Mouse (Mus musculus) midbrain, postnatal 0 days (tissue): ENCODE measurements around the gene Prr14. TPM values are rescaled to one million over a fixed set of nuclear protein-coding genes. Genes with fewer than 3 reads are reported as not detected.

Experiments
- ATAC-seq: fragments of 200-750 bp; cut with Nextera tagmentation; 2 replicates; pipeline ENCODE4 v1.8.0; 2017; ENCODE audit warnings: moderate number of reproducible peaks, mild to moderate bottlenecking, moderate TSS enrichment, moderate library complexity; ENCODE audit not compliant: low FRiP score
- DNase-seq: peaks from one replicate; pipeline ENCODE4 v3.0.0-alpha.2; 2015; ENCODE audit warnings: low spot score
- H3K27ac ChIP-seq: fragments of 300-500 bp; sonication (generic); 2 replicates; pipeline ENCODE4 v1.5.1; 2014; ENCODE audit warnings: low read depth, mild to moderate bottlenecking, low read length, mixed read lengths
- H3K27me3 ChIP-seq: fragments of 300-500 bp; sonication (generic); 2 replicates; pipeline ENCODE4 v1.6.1; 2014; ENCODE audit warnings: low read length, control low read depth, mixed read lengths; ENCODE audit not compliant: insufficient read depth
- H3K36me3 ChIP-seq: fragments of 300-500 bp; sonication (generic); 2 replicates; pipeline ENCODE4 v1.6.1; 2014; ENCODE audit warnings: low read length, control low read depth, mixed read lengths; ENCODE audit not compliant: insufficient read depth
- H3K4me1 ChIP-seq: fragments of 300-500 bp; sonication (generic); 2 replicates; pipeline ENCODE4 v1.6.1; 2014; ENCODE audit warnings: mild to moderate bottlenecking, control low read depth, antibody characterized with exemption, low read length, mixed read lengths; ENCODE audit not compliant: insufficient read depth
- H3K4me2 ChIP-seq: fragments of 300-500 bp; sonication (generic); 2 replicates; pipeline ENCODE4 v1.6.1; 2014; ENCODE audit warnings: low read depth, mild to moderate bottlenecking, low read length, mixed read lengths; ENCODE audit not compliant: poor library complexity, severe bottlenecking
- H3K4me3 ChIP-seq: fragments of 300-500 bp; sonication (generic); 2 replicates; pipeline ENCODE4 v1.5.1; 2014; ENCODE audit warnings: low read depth, mild to moderate bottlenecking, low read length, moderate library complexity
- H3K9ac ChIP-seq: fragments of 300-500 bp; sonication (generic); replicated peaks from 2 replicates; pipeline ENCODE4 v1.6.1; 2014; ENCODE audit warnings: mild to moderate bottlenecking, low read length, moderate library complexity, mixed read lengths; ENCODE audit not compliant: poor library complexity, severe bottlenecking
- H3K9me3 ChIP-seq: fragments of 300-500 bp; sonication (generic); 2 replicates; pipeline ENCODE4 v1.6.1; 2016; ENCODE audit warnings: low read length, control low read depth
- CTCF ChIP-seq: IDR thresholded peaks from 2 replicates; pipeline ENCODE4 v1.5.1; 2016; ENCODE audit warnings: antibody characterized with exemption, mild to moderate bottlenecking
- WGBS: fragments of 180-500 bp; shearing (Covaris S2); extraction: QIAGEN DNeasy Blood & Tissue Kit; methylation state at CpG from one replicate; pipeline ENCODE4 v1.1.7; 2014; 5-methylcytosine and 5-hydroxymethylcytosine counted together
- polyA plus RNA-seq: library from polyadenylated mRNA; unstranded; fragments of >200 nt; fragmentation: Nextera tagmentation; extraction: Ambion mirVana; gene quantifications from 2 replicates; pipeline ENCODE4 v1.2.1, GENCODE M21; 2015
- total RNA-seq: library from RNA; depleted of rRNA; stranded (reverse); fragments of >200 nt; gene quantifications from 2 replicates; pipeline ENCODE4 v1.2.3, GENCODE M21; 2014

Gene Prr14
- total and polyA plus RNA-seq, 2 experiments from 2014 or later: 28.2 to 38.7 TPM

- TF ChIP-seq CTCF: no peak
Observed at GRCm38 (mm10) chr7:127474378-127475070, 15.1 kb downstream of the Prr14 start.

GRCm38 (mm10) chr7:127475186-127475740, 15.9 kb downstream of the Prr14 start:
- H3K4me2 ChIP-seq: no peak overlapping the region
- 94% methylated on average over 11 of the region's 11 CpGs for WGBS
- no peak overlapping the region for H3K27ac ChIP-seq
- DNase-seq (no peak), ATAC-seq (no peak)
- TF ChIP-seq CTCF: no peak
- peaks cover 34% of the 10 kb centered on the region for H3K36me3 ChIP-seq
- H3K4me1 ChIP-seq: peaks cover 5% of the 10 kb centered on the region; the same call in 1 of the 2 replicates
- no peaks in the 10 kb centered on the region for H3K27me3 ChIP-seq
- no peak overlapping the region for H3K4me3 ChIP-seq
- H3K9me3 ChIP-seq: no peaks in the 10 kb centered on the region
- no peak overlapping the region for H3K9ac ChIP-seq

More at GRCm38 (mm10) chr7:127474378-127475070, 15.1 kb downstream of the Prr14 start:
- Histone ChIP-seq H3K9me3 (no peaks in the 10 kb centered on the region), H3K27ac (no peak overlapping the region), H3K4me2 (no peak overlapping the region), H3K4me1 (no peaks in the 10 kb centered on the region), H3K36me3 (peaks cover 30% of the 10 kb centered on the region), H3K27me3 (no peaks in the 10 kb centered on the region), H3K4me3 (no peak overlapping the region), H3K9ac (no peak overlapping the region)
- ATAC-seq (no peak), DNase-seq (no peak)
- WGBS: 74% methylated on average over 6 of the region's 6 CpGs

GRCm38 (mm10) chr7:127476336-127476735, 16.9 kb downstream of the Prr14 start:
- Histone ChIP-seq H3K4me3 (no peak overlapping the region), H3K9me3 (no peaks in the 10 kb centered on the region), H3K27me3 (no peaks in the 10 kb centered on the region), H3K4me1 (peaks cover 9% of the 10 kb centered on the region; the same call in 1 of the 2 replicates), H3K4me2 (no peak overlapping the region), H3K9ac (no peak overlapping the region), H3K36me3 (peaks cover 34% of the 10 kb centered on the region), H3K27ac (no peak overlapping the region)
- WGBS: 95% methylated on average over 11 of the region's 11 CpGs
- no peak for ATAC-seq
- no peak for DNase-seq
- TF ChIP-seq CTCF: no peak

GRCm38 (mm10) chr7:127476855-127477254, 17.4 kb downstream of the Prr14 start:
- WGBS: 84% methylated on average over 4 of the region's 4 CpGs

GRCm38 (mm10) chr7:127477687-127478634, 18.6 kb downstream of the Prr14 start:
- peak; percentile 93 for ATAC-seq
- Histone ChIP-seq H3K9ac (peak overlapping the region; percentile 98), H3K27ac (peak overlapping the region; percentile 84), H3K4me1 (peaks cover 9% of the 10 kb centered on the region; the same call in 1 of the 2 replicates), H3K9me3 (no peaks in the 10 kb centered on the region), H3K27me3 (no peaks in the 10 kb centered on the region), H3K36me3 (peaks cover 41% of the 10 kb centered on the region), H3K4me3 (peak overlapping the region; percentile 86), H3K4me2 (peak overlapping the region; percentile 98)
- peak; percentile 100 for DNase-seq
- under 1% methylated on average over 50 of the region's 50 CpGs for WGBS
- peak; percentile 53 for TF ChIP-seq CTCF

More at GRCm38 (mm10) chr7:127476855-127477254, 17.4 kb downstream of the Prr14 start:
- ATAC-seq (no peak), DNase-seq (no peak)
- H3K27me3 ChIP-seq: no peaks in the 10 kb centered on the region
- no peak overlapping the region for H3K4me3 ChIP-seq
- no peak overlapping the region; the same call in 1 of the 2 replicates for H3K4me2 ChIP-seq
- H3K36me3 ChIP-seq: peaks cover 34% of the 10 kb centered on the region
- no peak for TF ChIP-seq CTCF
- H3K27ac ChIP-seq: no peak overlapping the region
- no peak overlapping the region for H3K9ac ChIP-seq
- H3K9me3 ChIP-seq: no peaks in the 10 kb centered on the region
- peaks cover 9% of the 10 kb centered on the region; the same call in 1 of the 2 replicates for H3K4me1 ChIP-seq
